8 mouse cellular contexts compared by ENCODE assay signal in the genomic region with DNA sequence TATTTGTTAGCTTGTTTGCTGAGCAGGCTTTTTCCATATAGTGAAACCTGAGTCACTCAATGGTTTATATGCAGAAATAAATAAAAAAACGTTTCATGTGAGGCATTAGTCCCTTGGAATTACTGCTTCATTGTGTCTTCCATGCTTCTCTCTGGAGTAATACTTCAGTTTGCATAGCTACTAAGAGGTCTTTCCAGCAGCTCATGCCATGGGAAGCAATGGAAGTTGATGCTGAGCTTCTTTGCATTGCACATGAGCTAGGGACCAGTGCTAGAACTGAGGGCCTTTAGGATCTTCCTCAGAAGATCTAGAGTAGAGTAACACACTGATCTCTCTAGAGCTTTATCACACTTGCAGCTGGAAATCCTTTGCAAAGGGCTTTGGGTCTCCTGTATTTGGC. TPM values are rescaled to one million over a fixed set of nuclear protein-coding genes. Genes with fewer than 3 reads are reported as not detected.
"Had no signal": no experiment of that assay in that cellular context is flagged by ENCODE, and none has a peak within 500 bp of the region (broad histone marks: within the 10 kb centered on the region; RNA-seq: fewer than 3 reads in every experiment).

No protein-coding gene starts in this region.

RNA-seq across cellular contexts. Expression of a gene that starts 23.2 kb away (rescaled TPM):
- total RNA-seq: granulocyte monocyte progenitor cell, adult 5-6 weeks; hematopoietic stem cell, adult 5-6 weeks had no signal
- polyA plus RNA-seq: heart, adult 2 months; heart, postnatal 0 days; large intestine, adult 2 months; limb, embryonic 11.5 days; liver, adult 2 months; liver, embryonic 12.5 days had no signal
